Mouse (Mus musculus) cerebellum, adult 2 months (tissue): ENCODE results near the gene Ppm1j.

Experiments used
- CTCF ChIP-seq: fragments of 200-500 bp; IDR thresholded peaks from 2 replicates; pipeline ENCODE4 v1.5.1; 2011; ENCODE audit warnings: low read depth, mild to moderate bottlenecking, control low read depth, low read length, moderate library complexity, borderline replicate concordance; ENCODE audit not compliant: insufficient read depth
- POLR2A ChIP-seq: fragments of 200-500 bp; IDR thresholded peaks from 2 replicates; pipeline ENCODE4 v1.6.1; 2011; ENCODE audit warnings: low read length, control low read depth, borderline replicate concordance; ENCODE audit not compliant: insufficient read depth

DNA sequence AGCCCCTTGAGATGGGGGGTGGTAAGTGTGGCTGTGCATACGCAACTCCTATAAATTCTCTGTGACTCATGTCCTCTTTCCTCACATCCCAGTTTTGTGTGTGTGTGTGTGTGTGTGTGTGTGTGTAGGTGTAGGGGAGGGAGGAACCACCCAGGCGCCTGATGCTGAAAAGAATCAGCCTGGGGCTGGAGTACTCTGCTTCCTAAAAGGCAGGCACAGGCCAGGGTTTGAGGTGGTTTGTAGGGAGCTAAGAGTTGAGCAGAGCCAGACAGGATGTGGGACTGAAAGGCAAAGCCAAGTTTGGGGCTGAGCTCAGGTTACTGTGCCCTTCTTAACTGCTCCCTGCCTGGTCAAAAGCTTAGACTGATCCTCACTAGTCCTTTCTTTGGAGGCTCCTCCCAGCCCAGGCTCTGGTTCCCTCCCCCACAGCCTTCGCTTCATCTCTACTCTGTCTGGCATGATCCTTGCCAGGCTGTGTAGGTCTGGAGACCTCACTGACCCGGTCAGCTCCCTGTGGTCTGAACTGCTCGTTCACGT lies 9.6 kb downstream of the Ppm1j start:
- TF ChIP-seq CTCF = no peak
- no peak for TF ChIP-seq POLR2A
